Mouse (Mus musculus): ENCODE measurements around the gene Pakap. TPM values are rescaled to one million over a fixed set of nuclear protein-coding genes. Genes with fewer than 3 reads are reported as not detected.

The Pakap gene
- polyA plus RNA-seq, 1 experiment from 2014 or later: 26.9 TPM

GRCm38 (mm10) chr4:57607247-57607942 is 39.4 kb downstream of the Pakap start:
- Histone ChIP-seq H3K9me3 (no peaks in the 10 kb centered on the region), H3K4me2 (replicated peaks) (no peak overlapping the region), H3K4me3 (no peak overlapping the region), H3K27ac (replicated peaks) (no peak overlapping the region), H3K27me3 (no peaks in the 10 kb centered on the region), H3K9ac (replicated peaks) (no peak overlapping the region), H3K4me1 (no peaks in the 10 kb centered on the region), H3K36me3 (no peaks in the 10 kb centered on the region)
- no peak for ATAC-seq (ENCODE audit: low FRiP score, low read depth)
- 48% methylated on average over 22 of the region's 22 CpGs for WGBS

GRCm38 (mm10) chr4:57611303-57612077 is 43.5 kb downstream of the Pakap start:
- H3K27me3 ChIP-seq: no peaks in the 10 kb centered on the region
- no peak overlapping the region for H3K9ac ChIP-seq (replicated peaks)
- H3K4me1 ChIP-seq: no peaks in the 10 kb centered on the region
- no peak overlapping the region for H3K4me3 ChIP-seq
- no peaks in the 10 kb centered on the region for H3K36me3 ChIP-seq
- no peak overlapping the region for H3K4me2 ChIP-seq (replicated peaks)
- no peak for ATAC-seq (ENCODE audit: low FRiP score, low read depth)
- WGBS: 57% methylated on average over 17 of the region's 17 CpGs
- no peaks in the 10 kb centered on the region for H3K9me3 ChIP-seq
- no peak overlapping the region for H3K27ac ChIP-seq (replicated peaks)

- ATAC-seq (ENCODE audit: low FRiP score, low read depth): no peak
- no peaks in the 10 kb centered on the region for H3K9me3 ChIP-seq
- H3K36me3 ChIP-seq: no peaks in the 10 kb centered on the region
- no peak overlapping the region for H3K4me2 ChIP-seq (replicated peaks)
- no peak overlapping the region for H3K27ac ChIP-seq (replicated peaks)
- WGBS: 86% methylated on average over 5 of the region's 5 CpGs
- no peak overlapping the region for H3K9ac ChIP-seq (replicated peaks)
- no peak overlapping the region for H3K4me3 ChIP-seq
- no peaks in the 10 kb centered on the region for H3K4me1 ChIP-seq
- H3K27me3 ChIP-seq: no peaks in the 10 kb centered on the region
Observed at GRCm38 (mm10) chr4:57612716-57613115, 44.7 kb downstream of the Pakap start.

- Histone ChIP-seq H3K27ac (replicated peaks) (no peak overlapping the region), H3K27me3 (no peaks in the 10 kb centered on the region), H3K9ac (replicated peaks) (no peak overlapping the region), H3K36me3 (no peaks in the 10 kb centered on the region), H3K4me2 (replicated peaks) (no peak overlapping the region), H3K9me3 (no peaks in the 10 kb centered on the region), H3K4me1 (no peaks in the 10 kb centered on the region), H3K4me3 (no peak overlapping the region)
- ATAC-seq (ENCODE audit: low FRiP score, low read depth): no peak
- 90% methylated on average over 4 of the region's 4 CpGs for WGBS
Observed at GRCm38 (mm10) chr4:57614686-57615085, 46.7 kb downstream of the Pakap start.

GRCm38 (mm10) chr4:57618743-57619142 is 50.8 kb downstream of the Pakap start:
- ATAC-seq (ENCODE audit: low FRiP score, low read depth): no peak
- Histone ChIP-seq H3K9me3 (no peaks in the 10 kb centered on the region), H3K4me1 (no peaks in the 10 kb centered on the region), H3K36me3 (no peaks in the 10 kb centered on the region), H3K9ac (replicated peaks) (no peak overlapping the region), H3K27me3 (no peaks in the 10 kb centered on the region), H3K4me3 (no peak overlapping the region), H3K4me2 (replicated peaks) (no peak overlapping the region), H3K27ac (replicated peaks) (no peak overlapping the region)
- 89% methylated on average over 6 of the region's 6 CpGs for WGBS

- Histone ChIP-seq H3K4me1 (no peaks in the 10 kb centered on the region), H3K9me3 (no peaks in the 10 kb centered on the region), H3K27ac (replicated peaks) (no peak overlapping the region), H3K36me3 (no peaks in the 10 kb centered on the region), H3K9ac (replicated peaks) (no peak overlapping the region), H3K4me2 (replicated peaks) (no peak overlapping the region), H3K4me3 (no peak overlapping the region), H3K27me3 (no peaks in the 10 kb centered on the region)
- WGBS: 91% methylated on average over 7 of the region's 7 CpGs
- no peak for ATAC-seq (ENCODE audit: low FRiP score, low read depth)
Observed at GRCm38 (mm10) chr4:57622816-57623215, 54.8 kb downstream of the Pakap start.

GRCm38 (mm10) chr4:57624819-57625218 is 56.8 kb downstream of the Pakap start:
- H3K27ac ChIP-seq (replicated peaks): no peak overlapping the region
- no peaks in the 10 kb centered on the region for H3K27me3 ChIP-seq
- ATAC-seq (ENCODE audit: low FRiP score, low read depth): no peak
- no peaks in the 10 kb centered on the region for H3K4me1 ChIP-seq
- H3K4me3 ChIP-seq: no peak overlapping the region
- WGBS: 89% methylated on average over 2 of the region's 2 CpGs
- no peak overlapping the region for H3K4me2 ChIP-seq (replicated peaks)
- H3K36me3 ChIP-seq: no peaks in the 10 kb centered on the region
- H3K9ac ChIP-seq (replicated peaks): no peak overlapping the region
- no peaks in the 10 kb centered on the region for H3K9me3 ChIP-seq

- H3K4me1 ChIP-seq: no peaks in the 10 kb centered on the region
- no peak overlapping the region for H3K4me2 ChIP-seq (replicated peaks)
- H3K4me3 ChIP-seq: no peak overlapping the region
- H3K9me3 ChIP-seq: no peaks in the 10 kb centered on the region
- H3K36me3 ChIP-seq: no peaks in the 10 kb centered on the region
- no peak for ATAC-seq (ENCODE audit: low FRiP score, low read depth)
- H3K27me3 ChIP-seq: no peaks in the 10 kb centered on the region
- H3K27ac ChIP-seq (replicated peaks): no peak overlapping the region
- WGBS: 87% methylated on average over 1 of the region's 1 CpGs
- no peak overlapping the region for H3K9ac ChIP-seq (replicated peaks)
Observed at GRCm38 (mm10) chr4:57625306-57625705, 57.3 kb downstream of the Pakap start.

GRCm38 (mm10) chr4:57625756-57626155 is 57.8 kb downstream of the Pakap start:
- H3K27me3 ChIP-seq: no peaks in the 10 kb centered on the region
- 73% methylated on average over 1 of the region's 1 CpGs for WGBS
- no peaks in the 10 kb centered on the region for H3K4me1 ChIP-seq
- H3K4me2 ChIP-seq (replicated peaks): no peak overlapping the region
- H3K9me3 ChIP-seq: no peaks in the 10 kb centered on the region
- ATAC-seq (ENCODE audit: low FRiP score, low read depth): no peak
- no peak overlapping the region for H3K9ac ChIP-seq (replicated peaks)
- H3K36me3 ChIP-seq: no peaks in the 10 kb centered on the region
- H3K27ac ChIP-seq (replicated peaks): no peak overlapping the region
- H3K4me3 ChIP-seq: no peak overlapping the region

GRCm38 (mm10) chr4:57626921-57627320 is 58.9 kb downstream of the Pakap start:
- Histone ChIP-seq H3K9ac (replicated peaks) (no peak overlapping the region), H3K4me3 (no peak overlapping the region), H3K27ac (replicated peaks) (no peak overlapping the region), H3K27me3 (no peaks in the 10 kb centered on the region), H3K4me2 (replicated peaks) (no peak overlapping the region), H3K36me3 (no peaks in the 10 kb centered on the region), H3K4me1 (no peaks in the 10 kb centered on the region), H3K9me3 (no peaks in the 10 kb centered on the region)
- no peak for ATAC-seq (ENCODE audit: low FRiP score, low read depth)
- WGBS: 91% methylated on average over 5 of the region's 5 CpGs

GRCm38 (mm10) chr4:57632386-57632785 is 64.4 kb downstream of the Pakap start:
- H3K4me2 ChIP-seq (replicated peaks): no peak overlapping the region
- whole genome bisulfite sequencing: 88% methylated on average over 5 of the region's 5 CpGs
- no peaks in the 10 kb centered on the region for H3K36me3 ChIP-seq
- H3K4me3 ChIP-seq: no peak overlapping the region
- peaks cover 5% of the 10 kb centered on the region; the same call in 1 of the 2 replicates for H3K4me1 ChIP-seq
- no peaks in the 10 kb centered on the region for H3K9me3 ChIP-seq
- no peak overlapping the region for H3K9ac ChIP-seq (replicated peaks)
- no peak overlapping the region for H3K27ac ChIP-seq (replicated peaks)
- no peak for ATAC-seq (ENCODE audit: low FRiP score, low read depth)
- H3K27me3 ChIP-seq: no peaks in the 10 kb centered on the region

GRCm38 (mm10) chr4:57633052-57633451 is 65.1 kb downstream of the Pakap start:
- 87% methylated on average over 7 of the region's 7 CpGs for WGBS
- Histone ChIP-seq H3K4me3 (no peak overlapping the region), H3K4me1 (peaks cover 10% of the 10 kb centered on the region; the same call in 1 of the 2 replicates), H3K4me2 (replicated peaks) (no peak overlapping the region), H3K27me3 (no peaks in the 10 kb centered on the region), H3K9ac (replicated peaks) (no peak overlapping the region), H3K27ac (replicated peaks) (no peak overlapping the region), H3K9me3 (no peaks in the 10 kb centered on the region), H3K36me3 (no peaks in the 10 kb centered on the region)
- ATAC-seq (ENCODE audit: low FRiP score, low read depth): no peak
